Mouse (Mus musculus) ovary, postnatal 36 days (tissue): ENCODE data around the gene Evi5.

ENCODE experiments used
- DNase-seq: peaks from one replicate; pipeline ENCODE4 v3.0.0; 2022; ENCODE audit warnings: low spot score, mixed read lengths

Evi5 gene

DNA sequence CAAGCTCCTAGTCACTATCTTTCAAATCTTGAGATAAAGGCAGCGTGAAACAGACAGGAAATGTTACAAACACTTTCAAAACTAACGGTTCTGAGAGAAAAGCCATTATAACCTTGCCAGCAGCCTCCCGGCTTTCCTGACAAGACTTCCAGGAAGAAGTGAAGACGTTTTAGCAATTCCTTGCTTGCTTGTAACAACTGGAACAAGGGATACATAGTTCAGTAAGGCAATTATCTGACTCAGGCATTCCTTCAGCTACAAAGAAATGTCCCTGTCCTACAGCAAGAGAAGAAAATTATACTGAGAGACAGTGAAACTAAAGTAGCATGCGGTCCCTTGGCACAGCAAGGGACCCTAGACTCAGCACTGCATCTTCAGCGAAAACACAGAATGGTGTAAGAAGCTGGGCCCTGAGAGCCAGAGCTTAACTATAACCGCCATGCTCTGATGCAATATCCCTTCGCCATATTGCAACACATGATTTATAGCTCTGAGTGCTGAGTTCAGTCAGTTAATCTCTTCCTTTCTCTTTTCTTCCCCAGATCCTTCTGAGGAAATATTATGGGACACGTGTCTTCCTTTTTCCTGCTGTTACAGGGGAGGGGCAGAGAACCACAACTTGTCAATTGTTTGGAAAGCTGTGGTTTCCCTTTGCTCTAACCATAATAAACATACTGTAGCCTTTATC lies 125.5 kb downstream of the Evi5 start:
- no peak for DNase-seq

- no peak for DNase-seq
Observed at GRCm38 (mm10) chr5:107739023-107739422, 135.9 kb downstream of the Evi5 start.

- no peak for DNase-seq
Observed at GRCm38 (mm10) chr5:107738296-107738695, 136.6 kb downstream of the Evi5 start.

- DNase-seq = no peak
Observed at GRCm38 (mm10) chr5:107736171-107736570, 138.7 kb downstream of the Evi5 start.

- no peak for DNase-seq
Observed at GRCm38 (mm10) chr5:107731844-107732243, 143.1 kb downstream of the Evi5 start.

- DNase-seq = no peak
Observed at GRCm38 (mm10) chr5:107731408-107731807, 143.5 kb downstream of the Evi5 start.

GRCm38 (mm10) chr5:107727007-107727402 lies 147.9 kb downstream of the Evi5 start:
- DNase-seq = peak; percentile 11

GRCm38 (mm10) chr5:107726281-107727006 lies 148.5 kb downstream of the Evi5 start:
- peak; percentile 8 for DNase-seq

DNA sequence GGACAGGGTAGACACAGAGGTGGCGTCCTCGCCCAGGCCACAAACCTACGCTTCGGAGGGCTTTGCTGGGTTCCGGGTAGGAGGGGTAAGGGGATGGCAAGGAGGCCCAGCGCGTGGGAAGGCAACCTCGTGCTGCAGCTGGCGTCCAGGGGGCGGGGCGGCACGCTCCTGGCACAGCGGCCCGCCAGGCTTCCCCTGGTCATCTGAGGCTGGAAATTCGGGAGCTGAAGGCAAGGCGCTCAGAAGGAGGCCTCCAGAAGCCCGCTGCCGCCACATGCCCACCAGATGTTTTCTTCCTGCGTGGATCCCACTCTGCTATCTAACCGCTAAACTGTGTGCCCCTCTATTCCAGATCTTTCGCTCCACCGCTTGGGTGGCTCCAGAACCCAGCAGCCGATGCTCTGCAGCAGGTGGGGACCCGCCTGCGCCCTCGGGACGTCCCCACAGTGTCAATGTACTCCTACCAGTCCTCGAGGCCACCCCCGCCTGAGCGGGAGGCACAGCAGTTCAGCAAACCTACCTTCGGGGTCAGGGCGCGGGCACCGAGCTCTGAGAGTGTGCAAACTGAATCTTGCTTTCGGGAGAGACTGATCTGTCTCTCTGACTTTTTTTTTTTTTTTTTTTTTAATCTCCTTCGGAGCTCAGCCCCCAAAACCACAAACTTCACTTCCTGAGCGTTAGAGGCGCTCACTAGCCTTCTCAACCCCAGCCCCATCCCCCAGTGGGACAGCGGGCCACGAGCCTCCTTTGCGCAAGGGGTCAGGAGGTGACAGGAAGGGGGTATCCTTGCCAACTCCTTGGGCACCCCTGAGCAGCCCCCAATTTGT lies 149.3 kb downstream of the Evi5 start, which contains the start of gene Gfi1:
Gene Gfi1, minus strand, starts transcription at position 602 of the 827 bp plus-strand sequence.
- peak; percentile 28 for DNase-seq

- DNase-seq = peak; percentile 11
Observed at GRCm38 (mm10) chr5:107724661-107725434, 150.1 kb downstream of the Evi5 start.

- DNase-seq = peak; percentile 15
Observed at GRCm38 (mm10) chr5:107723541-107724511, 151.1 kb downstream of the Evi5 start.

- DNase-seq = peak; percentile 35
Observed at GRCm38 (mm10) chr5:107722661-107723532, 152.0 kb downstream of the Evi5 start.

DNA sequence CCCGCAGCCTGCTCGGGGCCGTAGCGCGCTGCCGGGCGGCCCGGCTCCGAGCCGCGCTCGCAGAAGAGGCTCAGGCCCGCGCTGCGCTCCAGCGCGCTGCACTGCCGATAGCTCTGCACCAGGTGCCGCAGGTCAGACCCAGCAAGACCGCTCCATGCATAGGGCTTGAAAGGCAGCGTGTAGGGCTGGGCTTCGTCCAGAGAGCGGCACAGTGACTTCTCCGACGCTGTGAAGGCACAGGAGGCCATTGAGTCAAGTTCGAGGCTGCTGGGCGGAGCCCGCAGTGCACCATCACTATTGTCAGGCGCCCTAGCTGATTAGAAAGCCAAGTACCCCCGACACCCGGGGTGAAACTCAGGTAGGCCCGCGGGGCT lies 153.3 kb downstream of the Evi5 start:
- peak; percentile 19 for DNase-seq

DNA sequence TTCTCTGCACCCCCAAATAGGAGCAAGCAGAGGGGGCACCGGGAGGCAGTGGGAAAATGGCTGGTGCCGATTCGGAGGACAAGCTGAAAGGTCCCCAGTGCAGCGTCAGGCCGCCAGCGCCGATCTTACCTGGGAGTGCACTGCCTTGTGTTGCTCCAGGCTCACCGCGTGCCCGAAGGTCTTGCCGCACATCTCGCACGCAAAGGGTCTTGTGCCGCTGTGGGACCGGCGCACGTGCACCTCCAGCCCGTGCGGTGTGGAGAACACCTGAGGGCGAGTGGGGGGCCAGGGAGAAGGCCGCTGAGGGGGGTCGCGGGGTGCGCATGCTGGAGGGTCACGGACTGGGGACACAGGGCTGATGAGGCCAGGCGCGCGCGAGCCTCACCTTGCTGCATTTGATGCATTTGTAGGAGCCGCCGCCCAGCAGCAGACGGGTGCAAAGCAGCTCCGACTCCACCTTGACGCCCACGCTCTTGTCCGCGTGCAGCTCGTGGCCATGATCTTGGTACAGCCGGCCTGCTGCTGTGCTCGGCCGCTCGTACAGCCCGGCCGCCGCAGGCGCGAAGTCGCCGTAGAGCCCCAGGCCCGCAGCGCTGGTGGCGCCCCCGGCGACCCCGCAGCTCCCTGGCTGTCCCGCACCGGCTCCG lies 153.8 kb downstream of the Evi5 start:
- DNase-seq = no peak

GRCm38 (mm10) chr5:107720511-107720910 lies 154.4 kb downstream of the Evi5 start:
- no peak for DNase-seq

DNA sequence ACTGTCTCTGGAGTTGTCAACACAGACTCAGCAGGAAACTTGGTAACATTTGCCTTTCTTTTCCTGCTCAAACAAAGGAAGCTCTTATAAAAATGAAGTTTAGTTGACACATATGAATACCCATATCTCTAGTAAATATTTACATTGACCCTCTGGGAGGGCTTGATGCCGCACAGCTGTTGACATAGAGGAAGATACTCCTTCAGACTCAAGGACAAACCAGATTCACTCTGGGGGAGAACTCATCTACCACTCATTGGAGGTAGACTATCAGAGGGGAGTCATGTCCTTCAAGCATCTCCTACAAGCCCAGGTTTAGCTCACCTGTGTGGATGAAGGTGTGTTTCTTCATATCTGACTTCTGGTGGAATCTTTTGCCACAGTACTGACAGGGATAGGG lies 155.1 kb downstream of the Evi5 start:
- no peak for DNase-seq

DNA sequence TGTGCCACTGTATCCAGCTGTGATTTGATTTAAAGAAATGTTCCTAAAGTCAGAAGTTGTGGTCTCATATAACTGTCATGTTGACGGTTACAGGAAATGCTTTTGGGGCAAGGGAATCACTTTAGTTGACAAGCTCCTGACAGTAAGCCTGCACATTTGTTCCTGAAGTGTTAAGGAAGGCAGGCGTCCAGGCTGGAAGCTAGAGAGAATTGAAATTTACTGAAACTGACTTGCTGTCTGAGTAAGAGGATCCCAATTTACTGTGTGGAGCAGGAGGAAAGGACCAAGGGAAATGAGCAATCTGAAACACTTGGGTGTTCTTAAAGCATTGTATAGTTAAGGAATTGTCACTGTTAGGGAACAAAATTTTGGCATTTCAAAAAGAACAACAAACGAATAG lies 155.7 kb downstream of the Evi5 start:
- no peak for DNase-seq

- DNase-seq = no peak
Observed at GRCm38 (mm10) chr5:107717871-107718361, 157.0 kb downstream of the Evi5 start.

GRCm38 (mm10) chr5:107711689-107712088 lies 163.2 kb downstream of the Evi5 start:
- DNase-seq = no peak
